Mouse (Mus musculus) neural tube, embryonic 12.5 days (tissue): ENCODE measurements around the gene Dnajc10. TPM values are rescaled to one million over a fixed set of nuclear protein-coding genes. Genes with fewer than 3 reads are reported as not detected.

Experiments
- ATAC-seq: fragments of 200-750 bp; cut with Nextera tagmentation; 2 replicates; pipeline ENCODE4 v1.8.0; 2017; ENCODE audit warnings: low read depth, mild to moderate bottlenecking, moderate TSS enrichment, moderate library complexity; ENCODE audit not compliant: low FRiP score
- H3K27ac ChIP-seq: fragments of 300-500 bp; sonication (generic); 2 replicates; pipeline ENCODE4 v1.5.1; 2016
- H3K27me3 ChIP-seq: fragments of 300-500 bp; sonication (generic); replicated peaks from 2 replicates; pipeline ENCODE4 v1.6.1; 2016; ENCODE audit warnings: mild to moderate bottlenecking
- H3K36me3 ChIP-seq: fragments of 300-500 bp; sonication (generic); 2 replicates; pipeline ENCODE4 v1.6.1; 2016; ENCODE audit warnings: mild to moderate bottlenecking
- H3K4me1 ChIP-seq: fragments of 300-500 bp; sonication (generic); 2 replicates; pipeline ENCODE4 v1.6.1; 2016
- H3K4me2 ChIP-seq: fragments of 300-500 bp; sonication (generic); replicated peaks from 2 replicates; pipeline ENCODE4 v1.6.1; 2016; ENCODE audit warnings: mild to moderate bottlenecking
- H3K4me3 ChIP-seq: fragments of 300-500 bp; sonication (generic); 2 replicates; pipeline ENCODE4 v1.5.1; 2016
- H3K9ac ChIP-seq: fragments of 300-500 bp; sonication (generic); 2 replicates; pipeline ENCODE4 v1.6.1; 2016; ENCODE audit warnings: mild to moderate bottlenecking
- H3K9me3 ChIP-seq: fragments of 300-500 bp; sonication (generic); 2 replicates; pipeline ENCODE4 v1.6.1; 2016; ENCODE audit warnings: mild to moderate bottlenecking
- WGBS: fragments of 180-500 bp; shearing (Covaris S2); methylation state at CpG from one replicate; pipeline ENCODE4 v1.1.7; 2016; 5-methylcytosine and 5-hydroxymethylcytosine counted together
- polyA plus RNA-seq: library from polyadenylated mRNA; unstranded; fragments of >200 nt; fragmentation: Nextera tagmentation; extraction: Ambion mirVana; gene quantifications from 2 replicates; pipeline ENCODE4 v1.2.1, GENCODE M21; 2016

The Dnajc10 gene
- polyA plus RNA-seq, 1 experiment from 2014 or later = 83.9 TPM

DNA sequence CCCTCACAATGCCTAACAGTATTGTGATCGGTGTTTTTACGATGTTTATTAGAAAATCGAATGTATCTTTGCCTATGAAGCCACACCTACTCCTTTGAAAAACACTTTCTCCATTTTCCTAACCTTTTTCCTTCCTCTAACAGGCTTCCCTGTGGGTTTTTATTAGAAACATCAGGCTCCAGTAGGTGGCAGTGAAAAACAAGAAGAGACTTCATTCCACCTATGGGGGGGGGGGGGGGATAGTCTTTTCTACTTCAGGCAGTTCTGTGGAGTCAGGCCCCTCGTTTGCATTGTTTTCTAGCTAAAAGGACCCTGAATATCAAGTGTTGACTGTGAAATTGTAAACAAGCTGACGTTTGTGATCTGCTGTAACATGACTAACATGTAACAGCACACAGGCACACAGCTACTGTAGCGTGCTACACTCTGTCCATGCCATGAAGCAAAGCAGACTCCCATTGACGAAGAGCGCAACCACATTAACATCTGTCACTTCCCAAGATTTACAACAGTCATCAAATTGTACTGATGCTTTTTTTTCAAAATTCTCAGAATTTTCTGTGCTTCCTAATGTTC lies 41.5 kb downstream of the Dnajc10 start:
- H3K27ac ChIP-seq = no peak overlapping the region
- no peaks in the 10 kb centered on the region for H3K4me1 ChIP-seq
- H3K4me3 ChIP-seq = no peak overlapping the region
- H3K9ac ChIP-seq = no peak overlapping the region
- H3K4me2 ChIP-seq = peak overlapping the region; percentile 4; the same call in 1 of the 2 replicates
- ATAC-seq = peak; percentile 58
- H3K36me3 ChIP-seq = peaks cover 22% of the 10 kb centered on the region
- no peaks in the 10 kb centered on the region for H3K9me3 ChIP-seq
- no peaks in the 10 kb centered on the region for H3K27me3 ChIP-seq
- 46% methylated on average over 8 of the region's 8 CpGs for WGBS

DNA sequence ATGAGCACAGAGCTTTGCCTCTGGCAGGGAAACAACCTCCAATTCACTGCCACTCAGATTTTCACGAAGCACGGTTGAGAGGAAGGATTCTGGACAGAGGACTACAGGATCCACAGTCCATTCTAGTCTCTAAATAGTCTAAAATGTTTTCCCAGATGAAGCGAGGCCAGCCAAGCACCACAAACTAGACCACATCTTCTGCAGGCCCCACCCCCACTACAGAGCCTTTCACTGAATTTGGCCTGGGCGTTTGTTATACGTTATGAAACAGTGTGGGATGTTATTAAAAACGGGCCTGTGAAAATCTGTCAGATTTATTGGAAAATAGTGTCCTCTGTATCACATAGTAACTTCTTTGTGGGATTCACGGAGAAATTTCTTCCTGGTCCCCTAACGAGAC lies 56.2 kb downstream of the Dnajc10 start:
- no peak overlapping the region for H3K9ac ChIP-seq
- H3K4me1 ChIP-seq = no peaks in the 10 kb centered on the region
- no peak overlapping the region for H3K27ac ChIP-seq
- no peak overlapping the region for H3K4me3 ChIP-seq
- no peak for ATAC-seq
- no peaks in the 10 kb centered on the region for H3K36me3 ChIP-seq
- 88% methylated on average over 8 of the region's 8 CpGs for WGBS
- no peaks in the 10 kb centered on the region for H3K9me3 ChIP-seq
- no peak overlapping the region for H3K4me2 ChIP-seq
- no peaks in the 10 kb centered on the region for H3K27me3 ChIP-seq

DNA sequence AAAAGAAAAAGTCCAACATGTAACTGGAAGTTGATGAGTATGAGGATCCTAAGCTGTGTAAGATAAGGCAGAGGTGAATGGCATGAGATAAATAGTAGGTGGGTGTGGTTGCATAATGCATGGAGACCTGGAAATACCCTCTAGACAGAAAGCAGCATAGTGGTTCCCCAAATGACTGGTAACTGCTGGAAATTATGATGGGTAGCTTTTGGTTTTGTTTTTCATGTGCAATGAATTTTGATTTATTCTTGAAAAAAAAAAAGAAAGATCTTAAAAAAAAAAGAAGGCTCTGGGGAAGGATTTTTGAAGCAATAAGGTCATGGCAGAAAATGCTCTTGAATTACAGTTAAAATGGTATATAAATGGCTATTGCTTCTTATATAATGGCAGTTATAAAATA lies 59.6 kb downstream of the Dnajc10 start:
- H3K9me3 ChIP-seq = no peaks in the 10 kb centered on the region
- no peaks in the 10 kb centered on the region for H3K27me3 ChIP-seq
- H3K4me1 ChIP-seq = no peaks in the 10 kb centered on the region
- no peak overlapping the region for H3K4me3 ChIP-seq
- H3K4me2 ChIP-seq = no peak overlapping the region
- H3K27ac ChIP-seq = no peak overlapping the region
- H3K36me3 ChIP-seq = no peaks in the 10 kb centered on the region
- ATAC-seq = no peak
- H3K9ac ChIP-seq = no peak overlapping the region

DNA sequence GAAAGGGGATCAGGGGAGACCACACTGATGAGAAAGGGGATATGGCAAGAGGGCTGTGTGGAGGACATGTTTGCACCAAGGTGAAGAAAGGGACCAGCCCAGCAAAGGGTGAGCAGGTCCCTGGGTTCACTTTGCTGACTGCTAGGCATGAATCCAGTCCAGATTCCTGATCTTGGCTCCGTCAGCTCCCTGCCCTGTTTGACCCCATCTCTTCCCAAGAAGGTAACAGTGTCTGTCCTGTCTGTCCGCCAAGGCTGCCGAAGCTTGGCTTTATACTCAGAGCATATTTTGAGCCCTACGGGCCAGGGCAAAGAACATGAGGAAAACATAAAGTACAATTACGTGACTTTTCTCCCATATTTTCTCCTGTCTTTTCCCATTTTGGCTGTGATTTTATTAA lies 64.6 kb downstream of the Dnajc10 start:
- Histone ChIP-seq H3K36me3 (no peaks in the 10 kb centered on the region), H3K27ac (no peak overlapping the region), H3K27me3 (no peaks in the 10 kb centered on the region), H3K4me1 (no peaks in the 10 kb centered on the region), H3K4me2 (no peak overlapping the region), H3K4me3 (no peak overlapping the region), H3K9ac (no peak overlapping the region), H3K9me3 (no peaks in the 10 kb centered on the region)
- no peak for ATAC-seq
- WGBS = 95% methylated on average over 5 of the region's 5 CpGs

DNA sequence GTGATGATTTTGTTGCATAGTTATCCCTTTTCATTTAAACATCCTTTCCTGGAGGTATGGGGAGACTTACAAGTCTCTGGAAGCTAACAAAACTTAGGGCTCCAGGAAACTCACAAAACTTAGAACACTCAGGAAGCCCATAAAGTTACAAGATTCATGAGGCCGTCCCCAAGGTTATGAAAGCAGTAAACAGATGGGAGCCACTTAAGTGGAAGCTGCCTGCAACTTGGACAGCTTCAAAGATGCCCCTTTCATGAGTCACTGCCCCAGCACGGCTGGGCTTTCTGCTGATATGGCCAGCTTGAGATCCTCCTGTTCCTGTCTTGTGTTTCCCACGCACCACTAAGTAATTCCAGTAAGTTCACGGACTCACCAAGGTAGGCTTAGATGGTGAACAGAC lies 69.2 kb downstream of the Dnajc10 start:
- Histone ChIP-seq H3K36me3 (no peaks in the 10 kb centered on the region), H3K27ac (no peak overlapping the region), H3K4me3 (no peak overlapping the region), H3K4me2 (no peak overlapping the region), H3K27me3 (no peaks in the 10 kb centered on the region), H3K4me1 (no peaks in the 10 kb centered on the region), H3K9ac (no peak overlapping the region), H3K9me3 (no peaks in the 10 kb centered on the region)
- WGBS = 77% methylated on average over 4 of the region's 4 CpGs
- ATAC-seq = no peak

DNA sequence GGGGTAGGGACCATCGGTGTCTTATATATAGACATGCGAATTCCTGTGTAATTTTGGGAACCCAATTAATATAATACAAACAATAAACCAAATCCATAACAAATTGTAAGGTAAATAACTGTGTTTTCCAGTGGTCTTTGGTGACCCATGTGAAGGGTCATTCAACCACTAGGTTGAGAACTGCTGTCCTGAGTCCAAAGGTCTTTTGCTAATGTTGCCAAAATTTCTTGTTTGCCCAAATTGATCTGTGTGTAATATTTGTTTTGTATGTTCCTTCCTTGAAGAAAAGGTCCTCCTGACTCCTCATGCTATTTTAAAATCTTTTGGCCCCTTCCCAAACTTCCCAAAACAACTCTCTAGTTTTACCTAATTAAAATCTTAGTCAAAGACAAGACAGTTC lies 71.0 kb downstream of the Dnajc10 start:
- Histone ChIP-seq H3K4me3 (no peak overlapping the region), H3K36me3 (no peaks in the 10 kb centered on the region), H3K9ac (no peak overlapping the region), H3K27me3 (no peaks in the 10 kb centered on the region), H3K9me3 (no peaks in the 10 kb centered on the region), H3K27ac (no peak overlapping the region), H3K4me2 (no peak overlapping the region), H3K4me1 (no peaks in the 10 kb centered on the region)
- no peak for ATAC-seq
- WGBS = 90% methylated on average over 2 of the region's 2 CpGs

DNA sequence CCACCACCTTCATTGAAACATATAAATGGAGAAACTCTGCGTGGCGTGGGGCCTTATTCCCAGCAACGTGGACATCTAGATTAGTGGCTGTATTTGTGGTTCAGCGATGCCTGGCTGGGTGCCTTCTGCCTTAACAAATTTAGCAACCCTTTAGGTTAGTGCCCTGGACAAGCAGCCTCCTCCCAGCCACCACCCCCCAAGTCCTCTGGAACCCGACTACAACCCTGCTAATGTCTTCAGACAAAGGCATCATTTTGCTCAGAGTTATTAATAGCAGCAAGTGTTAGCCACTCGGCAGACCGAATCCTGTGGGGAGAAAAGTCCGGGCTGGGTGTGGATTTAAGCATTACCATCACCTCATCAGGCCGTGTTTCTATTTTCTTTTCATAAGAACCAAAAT lies 72.4 kb downstream of the Dnajc10 start:
- ATAC-seq = no peak
- Histone ChIP-seq H3K4me3 (no peak overlapping the region), H3K4me1 (no peaks in the 10 kb centered on the region), H3K4me2 (no peak overlapping the region), H3K9ac (no peak overlapping the region), H3K36me3 (no peaks in the 10 kb centered on the region), H3K9me3 (no peaks in the 10 kb centered on the region), H3K27me3 (no peaks in the 10 kb centered on the region), H3K27ac (no peak overlapping the region)
- WGBS = 75% methylated on average over 9 of the region's 9 CpGs

DNA sequence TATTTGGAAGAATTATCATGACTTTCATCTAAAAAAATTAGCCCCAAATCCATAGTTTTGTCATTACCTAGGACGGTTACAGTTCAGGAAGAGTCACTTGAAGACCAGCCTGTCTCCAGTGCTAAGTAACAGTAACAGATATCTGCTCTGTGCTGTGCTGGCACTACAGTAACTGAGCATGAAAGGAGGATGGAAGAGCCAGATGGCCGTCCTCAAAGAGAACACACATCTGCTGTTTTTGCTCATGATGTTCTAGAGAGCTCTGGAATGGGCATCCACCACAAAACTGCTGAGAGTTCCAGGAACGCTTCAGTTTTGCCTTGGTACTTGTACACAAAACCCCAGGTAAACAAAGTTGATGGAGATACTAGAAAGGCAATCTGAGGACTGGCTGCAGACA lies 73.1 kb downstream of the Dnajc10 start:
- Histone ChIP-seq H3K4me3 (no peak overlapping the region), H3K4me1 (no peaks in the 10 kb centered on the region), H3K9me3 (no peaks in the 10 kb centered on the region), H3K36me3 (no peaks in the 10 kb centered on the region), H3K9ac (no peak overlapping the region), H3K27ac (no peak overlapping the region), H3K4me2 (no peak overlapping the region), H3K27me3 (no peaks in the 10 kb centered on the region)
- no peak for ATAC-seq
- WGBS = 84% methylated on average over 3 of the region's 3 CpGs

DNA sequence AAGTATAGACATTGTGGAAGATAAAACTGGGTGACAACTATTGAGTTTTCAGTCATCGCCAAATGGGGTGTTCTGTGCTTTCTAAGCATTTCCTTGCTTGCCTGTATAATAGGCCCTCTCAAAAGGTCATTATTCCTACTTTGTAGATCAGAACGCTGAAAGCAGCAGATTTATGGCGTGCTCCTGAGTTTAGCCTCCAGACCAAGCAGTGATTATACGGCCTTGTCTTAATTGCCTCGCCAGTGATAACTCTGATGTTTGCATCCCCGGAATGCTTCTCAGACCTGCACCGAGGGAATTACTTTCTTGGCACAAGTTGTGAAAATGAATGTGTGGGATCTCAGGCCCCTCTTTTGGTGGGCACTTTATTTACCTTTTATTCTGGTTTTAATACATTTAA lies 80.8 kb downstream of the Dnajc10 start:
- Histone ChIP-seq H3K4me1 (peaks cover 16% of the 10 kb centered on the region), H3K27me3 (0 out of 2 replicates have a peak, but pooled peaks cover 3% of the 10 kb centered on the region), H3K36me3 (no peaks in the 10 kb centered on the region), H3K27ac (no peak overlapping the region), H3K4me2 (no peak overlapping the region), H3K4me3 (no peak overlapping the region), H3K9me3 (no peaks in the 10 kb centered on the region), H3K9ac (no peak overlapping the region)
- no peak for ATAC-seq
- WGBS = 11% methylated on average over 7 of the region's 7 CpGs

DNA sequence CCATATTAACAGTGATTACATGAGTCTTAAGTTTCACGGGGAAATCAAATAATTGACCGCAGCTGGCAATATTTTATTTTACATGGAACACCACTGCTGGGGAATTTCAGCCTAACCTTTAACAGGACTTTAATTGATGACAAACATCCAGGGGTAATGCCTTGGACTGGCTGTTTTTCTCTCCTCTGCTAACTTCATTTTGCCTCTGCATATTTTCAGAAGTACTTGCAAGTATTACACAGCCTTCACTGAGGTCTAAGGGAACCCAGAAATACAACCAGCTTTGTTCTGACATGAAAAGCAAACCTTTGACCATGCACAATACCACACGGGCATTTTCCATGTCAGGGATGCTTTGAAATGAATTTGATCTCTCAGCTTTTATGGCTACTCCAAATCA lies 81.6 kb downstream of the Dnajc10 start:
- no peaks in the 10 kb centered on the region for H3K36me3 ChIP-seq
- H3K9me3 ChIP-seq = no peaks in the 10 kb centered on the region
- peaks cover 16% of the 10 kb centered on the region for H3K4me1 ChIP-seq
- 28% methylated on average over 3 of the region's 3 CpGs for WGBS
- no peak overlapping the region for H3K4me2 ChIP-seq
- ATAC-seq = no peak
- H3K27ac ChIP-seq = no peak overlapping the region
- H3K4me3 ChIP-seq = no peak overlapping the region
- H3K9ac ChIP-seq = no peak overlapping the region
- peaks cover 11% of the 10 kb centered on the region; the same call in 1 of the 2 replicates for H3K27me3 ChIP-seq

DNA sequence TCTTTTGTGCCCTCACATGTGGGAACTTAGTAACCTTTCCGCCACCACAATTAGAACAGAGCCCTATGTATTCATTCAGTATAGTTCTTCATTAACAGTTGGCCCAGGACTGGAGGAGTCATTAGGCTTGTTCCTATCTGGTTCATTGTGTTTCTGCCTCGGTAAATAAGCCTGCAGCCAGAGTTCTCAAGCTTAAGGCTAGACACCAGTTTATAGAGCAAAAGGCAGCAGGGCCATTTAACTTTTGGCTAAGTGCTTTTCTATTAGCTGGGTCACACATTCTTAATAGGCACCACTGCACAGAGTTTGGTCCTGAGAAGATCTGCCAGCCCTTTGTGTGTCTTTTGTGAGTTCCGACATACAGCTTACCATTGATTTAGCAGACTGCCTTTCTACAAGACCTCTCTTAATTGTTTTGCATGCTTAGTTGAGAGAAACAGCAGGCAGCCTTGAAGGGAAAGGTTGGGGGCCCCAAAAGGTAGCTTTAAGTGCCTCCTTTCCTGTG lies 83.4 kb downstream of the Dnajc10 start:
- H3K27me3 ChIP-seq = peaks cover 16% of the 10 kb centered on the region
- H3K4me1 ChIP-seq = peaks cover 16% of the 10 kb centered on the region
- H3K4me3 ChIP-seq = no peak overlapping the region
- no peaks in the 10 kb centered on the region for H3K9me3 ChIP-seq
- 6% methylated on average over 3 of the region's 3 CpGs for WGBS
- H3K36me3 ChIP-seq = no peaks in the 10 kb centered on the region
- ATAC-seq = peak; percentile 92
- H3K9ac ChIP-seq = no peak overlapping the region
- no peak overlapping the region for H3K27ac ChIP-seq
- no peak overlapping the region; the same call in 1 of the 2 replicates for H3K4me2 ChIP-seq
